Mouse (Mus musculus): ENCODE measurements at regions not wholly inside any gene's neighbourhood (a gene's known extent, or its start where the extent isn't known, plus 50 kb on each side); places are given as distances from the start of the nearest gene placed in this dataset.

DNA sequence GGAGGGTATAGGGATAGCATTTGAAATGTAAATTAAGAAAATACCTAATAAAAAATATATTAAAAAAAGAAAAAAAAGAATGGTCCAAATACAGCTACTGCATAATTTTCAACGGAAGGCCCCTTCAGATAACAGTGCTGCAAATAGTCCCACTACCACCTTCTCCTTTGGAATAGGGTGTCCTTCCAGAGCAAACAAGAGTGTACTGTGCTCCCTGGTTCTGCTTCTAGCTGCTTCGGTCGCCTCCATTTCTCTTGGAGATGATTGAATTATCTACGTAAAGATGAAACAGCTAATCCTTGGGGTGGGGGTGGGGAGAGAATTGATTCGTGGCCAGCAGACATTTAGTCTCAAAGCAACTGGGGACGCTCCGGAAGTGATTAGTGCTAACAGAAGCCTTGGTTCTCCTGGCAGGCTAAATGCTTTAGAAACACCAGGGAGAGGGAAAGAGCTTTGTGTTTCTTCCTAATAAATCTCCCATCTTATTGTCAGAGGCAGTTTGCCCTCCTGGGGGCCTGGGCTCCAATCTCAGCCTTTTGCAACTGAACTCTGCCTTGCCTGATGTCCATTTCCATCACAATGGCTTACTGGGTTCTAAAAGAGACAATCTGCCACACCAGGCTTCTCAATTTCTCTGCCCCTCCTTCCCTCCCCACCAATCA lies 184.5 kb upstream of the Tbl1xr1 start:
- Histone ChIP-seq H3K4me3 (no peak overlapping the region), H3K27me3 (ENCODE audit: control insufficient read depth, insufficient read depth, low read length) (no peaks in the 10 kb centered on the region), H3K4me1 (ENCODE audit: control insufficient read depth, insufficient read depth, low read length) (no peaks in the 10 kb centered on the region), H3K79me2 (replicated peaks; ENCODE audit: control insufficient read depth, insufficient read depth, low read length) (no peaks in the 10 kb centered on the region), H3K9ac (ENCODE audit: low read depth, low read length) (no peak overlapping the region), H3K36me3 (ENCODE audit: control insufficient read depth, insufficient read depth, low read length) (no peaks in the 10 kb centered on the region), H3K27ac (no peak overlapping the region)
- intact Hi-C loops (cut with DNase I) = no loop called here
- TF ChIP-seq EP300 (IDR thresholded peaks at IDR 0.05; ENCODE audit: insufficient read depth, low read depth, low read length) (no peak), POLR2A (IDR thresholded peaks at IDR 0.05; ENCODE audit: insufficient read depth, low read depth, low read length) (no peak), CTCF (IDR thresholded peaks at IDR 0.05) (no peak)
- no peak for DNase-seq
- 63% methylated on average over 7 of the region's 7 CpGs for WGBS

GRCm38 (mm10) chr3:21892864-21893404 lies 183.5 kb upstream of the Tbl1xr1 start:
- no peak for DNase-seq
- Histone ChIP-seq H3K4me3 (no peak overlapping the region), H3K27me3 (ENCODE audit: control insufficient read depth, insufficient read depth, low read length) (no peaks in the 10 kb centered on the region), H3K36me3 (ENCODE audit: control insufficient read depth, insufficient read depth, low read length) (no peaks in the 10 kb centered on the region), H3K27ac (no peak overlapping the region), H3K9ac (ENCODE audit: low read depth, low read length) (no peak overlapping the region), H3K79me2 (replicated peaks; ENCODE audit: control insufficient read depth, insufficient read depth, low read length) (no peaks in the 10 kb centered on the region), H3K4me1 (ENCODE audit: control insufficient read depth, insufficient read depth, low read length) (no peaks in the 10 kb centered on the region)
- WGBS = 79% methylated on average over 8 of the region's 8 CpGs
- intact Hi-C loops (cut with DNase I) = no loop called here
- TF ChIP-seq POLR2A (IDR thresholded peaks at IDR 0.05; ENCODE audit: insufficient read depth, low read depth, low read length) (no peak), CTCF (IDR thresholded peaks at IDR 0.05) (no peak)

- TF ChIP-seq CTCF (IDR thresholded peaks at IDR 0.05) (no peak), POLR2A (IDR thresholded peaks at IDR 0.05; ENCODE audit: insufficient read depth, low read depth, low read length) (no peak), EP300 (IDR thresholded peaks at IDR 0.05; ENCODE audit: insufficient read depth, low read depth, low read length) (no peak)
- no peak for DNase-seq
- Histone ChIP-seq H3K79me2 (replicated peaks; ENCODE audit: control insufficient read depth, insufficient read depth, low read length) (no peaks in the 10 kb centered on the region), H3K4me1 (ENCODE audit: control insufficient read depth, insufficient read depth, low read length) (no peaks in the 10 kb centered on the region), H3K4me3 (no peak overlapping the region), H3K27ac (no peak overlapping the region), H3K36me3 (ENCODE audit: control insufficient read depth, insufficient read depth, low read length) (no peaks in the 10 kb centered on the region), H3K9ac (ENCODE audit: low read depth, low read length) (no peak overlapping the region), H3K27me3 (ENCODE audit: control insufficient read depth, insufficient read depth, low read length) (no peaks in the 10 kb centered on the region)
- intact Hi-C loops (cut with DNase I) = no loop called here
- WGBS = 73% methylated on average over 2 of the region's 2 CpGs
Observed at GRCm38 (mm10) chr3:21895551-21895950, 180.9 kb upstream of the Tbl1xr1 start.

- DNase-seq = no peak
- intact Hi-C loops (cut with DNase I) = no loop called here
- no peak overlapping the region for H3K9ac ChIP-seq (ENCODE audit: low read depth, low read length)
- H3K36me3 ChIP-seq (ENCODE audit: control insufficient read depth, insufficient read depth, low read length) = no peaks in the 10 kb centered on the region
- no peaks in the 10 kb centered on the region for H3K27me3 ChIP-seq (ENCODE audit: control insufficient read depth, insufficient read depth, low read length)
- H3K4me3 ChIP-seq = no peak overlapping the region
- WGBS = 62% methylated on average over 5 of the region's 5 CpGs
- no peaks in the 10 kb centered on the region for H3K79me2 ChIP-seq (replicated peaks; ENCODE audit: control insufficient read depth, insufficient read depth, low read length)
- no peak for TF ChIP-seq EP300 (IDR thresholded peaks at IDR 0.05; ENCODE audit: insufficient read depth, low read depth, low read length)
- TF ChIP-seq POLR2A (IDR thresholded peaks at IDR 0.05; ENCODE audit: insufficient read depth, low read depth, low read length) = no peak
- no peak for TF ChIP-seq CTCF (IDR thresholded peaks at IDR 0.05)
- H3K27ac ChIP-seq = no peak overlapping the region
- no peaks in the 10 kb centered on the region for H3K4me1 ChIP-seq (ENCODE audit: control insufficient read depth, insufficient read depth, low read length)
Observed at GRCm38 (mm10) chr3:21898241-21898640, 178.2 kb upstream of the Tbl1xr1 start.

- 59% methylated on average over 2 of the region's 2 CpGs for WGBS
- no peaks in the 10 kb centered on the region for H3K36me3 ChIP-seq (ENCODE audit: control insufficient read depth, insufficient read depth, low read length)
- TF ChIP-seq POLR2A (IDR thresholded peaks at IDR 0.05; ENCODE audit: insufficient read depth, low read depth, low read length) (no peak), EP300 (IDR thresholded peaks at IDR 0.05; ENCODE audit: insufficient read depth, low read depth, low read length) (no peak), CTCF (IDR thresholded peaks at IDR 0.05) (no peak)
- no peak for DNase-seq
- H3K79me2 ChIP-seq (replicated peaks; ENCODE audit: control insufficient read depth, insufficient read depth, low read length) = no peaks in the 10 kb centered on the region
- H3K4me3 ChIP-seq = no peak overlapping the region
- no peak overlapping the region for H3K27ac ChIP-seq
- no peak overlapping the region for H3K9ac ChIP-seq (ENCODE audit: low read depth, low read length)
- no peaks in the 10 kb centered on the region for H3K27me3 ChIP-seq (ENCODE audit: control insufficient read depth, insufficient read depth, low read length)
- intact Hi-C loops (cut with DNase I) = no loop called here
- H3K4me1 ChIP-seq (ENCODE audit: control insufficient read depth, insufficient read depth, low read length) = no peaks in the 10 kb centered on the region
Observed at GRCm38 (mm10) chr3:21905384-21906073, 170.9 kb upstream of the Tbl1xr1 start.

DNA sequence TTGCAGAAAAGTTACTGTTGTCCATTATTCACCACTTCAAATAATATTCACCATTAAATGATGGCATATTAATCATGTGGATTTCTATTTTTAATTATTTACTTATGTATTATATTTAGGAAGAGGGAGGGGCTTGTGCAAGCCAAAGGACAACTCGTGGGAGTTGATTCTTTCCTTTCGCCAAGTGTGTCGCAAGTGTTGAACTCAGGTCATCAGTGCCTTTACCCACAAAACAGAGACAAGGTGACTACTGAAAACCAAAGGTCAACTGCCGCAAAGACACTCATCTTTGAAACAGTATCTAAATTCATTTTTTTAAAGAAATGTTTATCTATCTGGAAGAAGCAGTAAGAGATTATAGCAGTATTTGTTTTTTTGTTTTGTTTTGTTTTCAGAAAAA lies 167.6 kb upstream of the Tbl1xr1 start:
- Histone ChIP-seq H3K27ac (no peak overlapping the region), H3K27me3 (ENCODE audit: control insufficient read depth, insufficient read depth, low read length) (no peaks in the 10 kb centered on the region), H3K9ac (ENCODE audit: low read depth, low read length) (no peak overlapping the region), H3K79me2 (replicated peaks; ENCODE audit: control insufficient read depth, insufficient read depth, low read length) (no peaks in the 10 kb centered on the region), H3K4me3 (no peak overlapping the region), H3K4me1 (ENCODE audit: control insufficient read depth, insufficient read depth, low read length) (no peaks in the 10 kb centered on the region), H3K36me3 (ENCODE audit: control insufficient read depth, insufficient read depth, low read length) (no peaks in the 10 kb centered on the region)
- DNase-seq = no peak
- intact Hi-C loops (cut with DNase I) = no loop called here
- TF ChIP-seq POLR2A (IDR thresholded peaks at IDR 0.05; ENCODE audit: insufficient read depth, low read depth, low read length) (no peak), EP300 (IDR thresholded peaks at IDR 0.05; ENCODE audit: insufficient read depth, low read depth, low read length) (no peak), CTCF (IDR thresholded peaks at IDR 0.05) (no peak)
- 89% methylated on average over 4 of the region's 4 CpGs for WGBS
